Mouse (Mus musculus) retina, postnatal 1 day (tissue): ENCODE data around the gene Far2.

ENCODE experiments used
- DNase-seq: peaks from one replicate; pipeline ENCODE4 v3.0.0-alpha.2; 2012

Gene Far2

DNA sequence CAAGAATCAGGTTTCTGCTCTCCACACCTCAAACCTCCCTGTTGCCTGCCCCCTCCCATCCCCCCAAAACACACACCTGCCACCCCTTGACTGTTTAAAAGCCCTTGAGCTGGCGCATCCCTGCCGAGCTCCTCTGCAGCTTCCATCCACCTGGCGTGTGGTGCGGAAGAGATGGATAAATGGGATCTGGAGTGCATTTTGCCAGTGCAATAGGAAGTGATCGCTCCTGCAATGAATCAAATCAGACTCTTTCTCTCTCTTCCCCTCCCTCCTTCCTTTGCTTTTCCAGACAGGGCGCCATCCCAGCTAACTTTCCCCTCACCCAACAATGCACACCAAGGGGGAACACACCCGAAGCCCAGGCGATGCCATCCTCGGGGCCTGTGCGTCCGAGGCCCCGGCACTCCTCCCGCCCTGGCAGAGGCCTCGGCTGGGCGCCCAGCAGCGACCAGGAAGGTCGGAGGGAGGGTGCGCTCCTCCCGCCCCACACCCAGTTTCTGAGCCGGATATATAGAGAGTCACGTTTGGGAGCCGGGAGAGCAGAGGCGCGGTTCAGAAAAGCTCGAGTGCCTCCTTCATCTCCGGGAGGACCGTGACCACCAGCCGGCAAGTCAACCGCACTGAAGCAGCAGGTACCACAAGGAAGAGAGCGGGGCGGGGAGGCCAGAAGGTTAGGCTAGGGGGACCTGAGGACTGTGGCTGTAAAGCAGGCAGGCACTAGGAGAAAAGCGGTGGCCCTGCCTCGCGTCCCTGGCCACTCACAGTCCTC is at the start of gene Far2:
Far2 (plus strand) TSS at position 379 of the 769 bp plus-strand sequence.
- DNase-seq: peak; percentile 46

DNA sequence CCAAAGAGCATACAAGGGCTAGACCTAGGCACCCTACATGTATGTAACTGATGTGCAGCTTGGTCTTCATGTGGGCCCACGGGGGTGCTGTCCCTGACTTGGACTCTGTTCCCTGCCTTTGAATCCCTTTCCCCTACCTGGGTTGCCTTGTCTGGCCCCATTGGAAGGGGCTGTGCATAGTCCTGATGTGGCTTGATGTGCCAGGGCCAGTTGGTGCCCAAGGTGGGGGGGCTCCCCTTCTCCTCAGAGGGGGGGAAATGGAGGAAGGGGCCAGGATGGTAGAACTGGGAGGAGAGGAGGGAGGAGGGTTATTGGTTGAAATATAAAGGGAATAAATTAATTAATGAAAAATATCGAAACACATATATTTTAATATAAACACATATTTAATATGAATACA is 46.6 kb upstream of the Far2 start:
- DNase-seq: no peak

DNA sequence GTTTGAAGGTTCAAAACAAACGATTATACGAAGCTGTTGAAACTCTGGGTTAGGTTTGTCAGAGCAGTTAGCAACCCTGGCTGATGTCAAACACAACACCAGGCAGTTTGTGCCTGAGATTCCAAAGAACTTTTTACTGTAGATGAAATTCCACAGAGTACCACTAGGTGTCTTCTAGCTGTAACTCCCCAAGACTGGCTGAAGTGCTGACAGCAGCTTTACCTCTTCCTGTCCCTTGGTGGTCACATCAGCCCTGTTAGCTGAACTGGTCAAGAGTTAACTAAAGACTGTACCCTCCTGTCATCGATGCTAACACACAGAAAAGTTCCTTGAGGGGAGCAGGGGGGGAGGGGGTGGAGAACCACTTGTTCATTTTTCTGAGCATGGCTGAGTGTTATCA is 46.0 kb upstream of the Far2 start:
- peak; percentile 51 for DNase-seq

DNA sequence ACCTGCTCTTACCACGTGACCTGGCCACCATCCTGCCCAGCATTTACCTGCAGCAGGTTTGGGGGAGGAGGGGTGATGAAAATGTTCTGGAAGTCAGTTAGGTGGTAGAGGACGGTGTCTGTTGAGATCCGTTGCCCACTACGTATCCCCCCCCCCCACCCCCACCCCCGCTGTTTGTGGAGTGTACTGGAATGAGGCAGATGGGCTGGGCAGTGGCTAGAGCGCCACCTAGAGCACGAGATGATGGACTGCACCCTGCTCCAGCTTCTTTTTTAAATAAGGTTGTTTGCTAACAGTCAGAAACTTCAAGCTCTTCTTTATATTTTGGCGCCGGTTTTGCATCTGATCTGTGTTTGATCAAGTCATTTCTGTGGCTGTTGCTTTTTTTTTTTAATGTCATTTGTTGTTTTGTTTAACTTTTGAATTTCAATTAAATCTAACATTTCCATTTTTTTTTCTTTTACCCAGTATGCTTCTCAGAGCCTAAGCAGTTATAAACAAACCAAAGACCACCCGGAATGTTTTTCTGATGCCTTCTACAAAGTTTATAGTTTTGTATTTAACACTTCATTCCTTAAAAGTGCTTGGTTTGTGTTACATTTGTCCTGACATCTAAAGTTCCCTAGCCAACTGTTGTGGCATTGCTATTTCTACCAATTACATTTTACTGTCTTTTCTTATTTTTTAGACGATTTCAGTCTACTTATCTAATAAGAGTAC is 40.8 kb upstream of the Far2 start:
- no peak for DNase-seq

DNA sequence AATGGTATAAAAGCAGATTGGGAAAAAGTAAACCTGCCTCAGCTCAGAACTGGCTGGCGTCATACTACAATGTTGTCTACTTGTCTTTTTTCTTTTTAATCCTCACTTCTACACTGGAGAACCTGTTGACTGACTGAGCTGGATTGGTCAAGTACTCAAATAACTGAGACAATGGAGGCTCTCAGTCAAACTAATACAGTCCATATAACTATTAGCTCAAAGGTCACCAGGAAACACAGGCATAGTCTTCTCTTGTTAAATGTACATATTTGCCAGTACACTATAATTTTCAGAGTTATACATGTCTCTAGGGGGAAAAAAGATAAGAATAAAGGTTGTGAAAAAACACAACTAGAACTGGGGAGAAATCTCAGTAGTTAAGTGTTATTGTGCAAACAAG is 6.3 kb upstream of the Far2 start:
- DNase-seq: no peak

DNA sequence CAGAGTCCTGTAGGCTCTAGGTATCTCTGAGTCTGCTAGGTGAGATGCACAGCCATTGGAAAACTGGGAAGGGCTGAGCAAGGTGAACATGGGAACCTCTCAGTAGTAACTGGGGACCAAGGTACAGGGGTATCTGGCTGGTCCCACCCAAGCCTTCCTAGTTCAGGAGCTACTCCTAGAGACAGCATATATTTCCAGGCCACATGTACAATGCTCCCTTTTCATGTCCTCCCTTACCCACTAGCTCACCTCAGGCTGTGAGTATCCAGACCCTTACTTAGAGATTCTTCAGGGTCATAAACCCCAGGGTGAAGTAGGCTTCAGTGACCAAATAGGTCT is 560 bp downstream of the Far2 start:
- DNase-seq: no peak

DNA sequence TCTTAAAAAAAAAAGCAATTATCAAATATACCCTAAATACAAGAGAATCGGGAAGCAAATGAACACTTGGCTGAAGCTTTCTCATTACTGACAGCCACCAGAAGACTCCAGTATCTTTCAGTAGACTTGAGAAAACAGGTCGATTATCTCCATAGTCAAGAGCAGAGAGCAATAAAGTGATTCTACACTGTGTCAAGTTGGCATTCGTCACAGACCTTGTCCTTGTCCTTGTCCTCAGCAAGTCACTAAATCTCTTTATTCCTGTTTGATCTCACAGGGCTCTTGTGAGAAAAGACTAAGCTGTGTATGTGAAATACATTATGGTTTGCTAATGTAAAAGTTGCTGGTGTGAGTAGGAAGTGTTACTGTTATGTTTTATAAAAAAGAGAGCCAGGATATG is 16.1 kb downstream of the Far2 start:
- no peak for DNase-seq

DNA sequence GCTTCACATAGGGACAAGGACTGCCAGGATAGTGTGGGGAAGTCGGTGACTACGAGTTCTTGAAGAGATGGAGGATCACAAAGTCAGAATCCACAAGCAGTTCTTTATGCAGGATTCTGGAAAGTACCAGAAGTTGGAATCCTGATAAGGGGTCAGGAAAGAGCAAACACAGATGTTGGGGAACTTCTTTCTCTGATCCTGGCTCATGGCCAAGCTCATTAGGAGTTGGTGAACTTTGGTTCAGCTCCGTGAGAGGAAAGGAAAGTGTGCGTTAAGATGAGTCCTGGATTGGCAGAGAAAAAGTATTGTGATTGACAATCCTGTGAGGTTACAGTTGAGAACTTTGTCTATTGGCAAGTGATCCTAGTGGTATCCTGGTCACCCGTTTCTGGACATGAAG is 19.2 kb downstream of the Far2 start:
- DNase-seq: no peak

DNA sequence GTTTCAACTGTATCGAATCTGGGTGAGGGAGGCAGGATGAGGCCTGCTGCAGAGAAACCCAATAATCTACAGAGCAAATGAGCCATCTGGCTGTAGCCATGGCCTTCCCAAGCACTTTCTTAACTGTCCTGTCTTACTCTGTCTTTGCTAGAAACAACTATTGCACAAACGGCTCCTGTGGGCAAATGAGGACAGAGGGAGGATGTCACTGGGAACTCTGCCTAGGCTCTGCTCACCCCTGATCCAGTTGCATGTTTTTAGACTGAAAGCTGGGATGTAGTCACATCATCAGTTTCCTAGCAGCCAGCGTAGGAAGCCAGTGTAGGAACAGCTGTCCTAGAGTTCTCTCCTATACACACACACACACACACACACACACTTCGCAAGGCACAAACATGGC is 21.7 kb downstream of the Far2 start:
- DNase-seq: no peak

DNA sequence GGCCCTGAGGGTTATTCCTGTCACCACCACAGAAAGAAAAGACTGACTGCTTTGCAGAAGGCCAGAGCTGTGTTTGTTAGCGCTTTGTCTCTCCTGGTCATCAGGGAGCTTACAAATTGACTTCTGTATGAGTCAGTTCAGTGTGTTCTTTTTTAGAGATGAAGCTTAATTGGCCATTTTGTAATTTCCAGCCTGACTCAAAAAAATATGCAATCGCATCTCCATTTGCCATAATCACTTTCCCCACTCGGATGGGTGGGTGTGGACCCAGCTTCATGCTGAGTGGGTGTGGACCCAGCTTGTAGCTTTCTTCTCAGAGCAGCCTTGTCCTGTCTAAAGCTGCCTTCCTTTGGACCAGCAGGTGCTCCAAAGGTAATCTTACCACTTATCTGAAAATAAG is 26.5 kb downstream of the Far2 start:
- DNase-seq: no peak

DNA sequence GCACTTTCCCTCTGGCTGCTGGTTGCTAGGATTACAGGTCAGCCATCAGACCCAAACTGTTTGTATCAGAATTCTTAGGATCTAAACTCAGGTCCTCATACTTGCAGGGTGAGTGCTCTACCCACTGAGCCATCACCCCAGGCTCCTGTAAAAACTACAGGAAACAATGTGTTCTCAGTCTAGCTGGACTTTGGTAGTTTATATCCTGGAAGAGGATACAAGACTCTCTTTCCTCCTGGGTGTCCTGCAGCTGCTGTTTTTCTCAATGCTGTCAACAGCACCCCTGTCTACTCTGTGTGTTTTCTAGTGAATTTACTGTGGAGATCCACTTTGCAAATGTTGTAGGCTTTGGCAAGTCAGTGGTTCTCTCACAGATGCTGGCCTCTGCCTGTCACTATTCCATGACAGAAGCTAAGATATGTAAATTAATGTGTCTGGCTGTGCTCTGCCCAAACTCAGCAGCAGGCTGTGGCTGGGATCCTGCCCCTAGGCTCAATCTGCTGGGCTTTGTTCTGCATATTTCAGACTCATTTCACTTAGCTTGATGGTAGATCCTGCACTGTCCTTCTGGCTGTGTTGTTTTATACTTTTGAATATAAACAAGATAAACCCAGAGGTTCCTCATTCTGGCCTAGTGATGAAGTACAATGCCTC is 27.3 kb downstream of the Far2 start:
- DNase-seq: no peak

DNA sequence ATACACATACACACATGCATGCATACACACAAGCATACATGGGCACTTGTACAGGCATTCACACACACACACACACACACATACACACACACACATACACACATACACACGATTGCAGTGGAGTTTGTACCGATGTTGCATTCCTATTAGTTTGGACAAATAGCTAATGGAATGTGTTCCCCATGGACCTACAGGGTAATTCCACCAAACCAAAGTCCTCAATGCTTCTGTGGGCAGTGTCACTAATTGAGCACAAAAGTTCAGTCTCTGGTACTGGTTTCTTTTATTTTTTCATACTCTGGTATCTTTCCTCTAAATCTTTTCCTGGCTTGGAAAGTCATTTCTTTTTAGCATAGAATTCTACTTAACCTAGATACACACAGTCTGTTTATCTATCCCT is 36.8 kb downstream of the Far2 start:
- DNase-seq: no peak

DNA sequence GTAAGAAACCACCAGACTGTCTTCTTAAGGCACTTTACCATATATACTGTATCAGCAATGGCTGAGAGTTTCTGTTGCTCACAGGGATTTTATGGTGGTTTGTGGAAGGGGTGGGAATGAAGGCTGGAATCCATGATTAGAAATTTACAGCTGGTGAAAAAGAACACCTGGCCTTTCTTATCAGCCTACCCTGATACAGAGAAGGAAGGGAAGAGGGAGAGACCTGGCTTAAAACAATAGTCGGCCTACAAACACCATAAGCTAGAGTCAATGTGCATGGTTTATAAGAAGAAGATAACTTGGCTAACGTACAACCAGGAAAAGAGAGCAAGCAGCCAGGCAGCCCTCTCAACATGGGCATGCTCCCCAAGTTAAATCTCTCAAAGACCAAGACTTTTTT is 37.3 kb downstream of the Far2 start:
- DNase-seq: no peak

DNA sequence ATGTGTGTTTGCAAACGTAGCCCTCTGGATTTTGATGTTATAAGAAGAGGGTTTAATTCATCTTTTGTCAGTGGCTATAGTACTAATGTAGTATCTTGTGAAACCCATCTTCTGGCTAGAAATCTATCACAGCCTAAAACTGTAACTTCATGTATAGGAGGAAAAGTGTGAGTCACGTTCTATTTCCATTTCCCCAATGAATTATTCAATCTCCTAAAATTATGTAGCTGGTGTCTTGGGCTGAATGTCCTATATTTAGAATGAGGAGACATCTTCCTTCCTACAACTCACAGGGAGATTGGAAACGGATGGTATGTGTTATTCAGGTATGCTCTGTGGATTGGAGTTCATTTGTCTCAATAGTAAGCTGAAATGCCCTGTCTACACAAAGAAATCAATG is 50.0 kb downstream of the Far2 start:
- no peak for DNase-seq

DNA sequence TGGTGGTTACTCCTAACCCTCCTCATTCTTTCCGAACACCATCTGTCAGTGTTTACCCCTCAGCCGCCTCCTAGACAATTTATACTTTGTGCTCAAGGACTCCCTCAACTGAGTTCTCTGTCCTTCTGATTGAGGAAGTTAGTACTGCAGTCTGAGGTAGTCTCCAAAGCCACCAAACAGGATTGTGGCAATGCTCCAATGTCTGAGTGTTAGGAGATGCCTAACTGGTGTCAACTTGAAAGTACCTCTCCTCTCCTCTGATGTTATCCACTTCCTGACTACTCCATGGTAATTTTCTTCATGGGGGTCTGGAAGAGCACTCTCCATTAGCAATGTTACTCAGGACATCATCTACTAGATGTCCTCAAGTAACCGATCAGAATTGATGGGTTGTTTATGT is 54.9 kb downstream of the Far2 start:
- DNase-seq: no peak

DNA sequence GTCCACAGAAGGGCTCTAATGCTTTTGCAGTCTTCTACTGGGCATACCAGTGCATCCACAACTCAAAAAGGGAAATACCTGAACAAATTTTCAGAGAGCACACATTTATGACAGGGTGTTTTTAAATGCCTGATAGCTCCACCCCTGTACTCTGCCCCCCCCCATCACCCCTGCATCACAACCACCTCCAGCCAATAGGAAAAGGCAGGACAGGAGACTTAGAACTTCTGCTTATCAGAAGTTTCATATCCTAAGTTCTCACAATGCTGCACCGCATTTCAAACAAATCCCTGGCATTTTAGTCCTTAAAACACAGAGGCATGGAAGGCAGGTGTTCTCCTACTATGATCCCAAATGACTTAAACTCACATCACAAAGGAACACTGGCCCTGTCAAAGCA is 55.4 kb downstream of the Far2 start:
- no peak for DNase-seq

DNA sequence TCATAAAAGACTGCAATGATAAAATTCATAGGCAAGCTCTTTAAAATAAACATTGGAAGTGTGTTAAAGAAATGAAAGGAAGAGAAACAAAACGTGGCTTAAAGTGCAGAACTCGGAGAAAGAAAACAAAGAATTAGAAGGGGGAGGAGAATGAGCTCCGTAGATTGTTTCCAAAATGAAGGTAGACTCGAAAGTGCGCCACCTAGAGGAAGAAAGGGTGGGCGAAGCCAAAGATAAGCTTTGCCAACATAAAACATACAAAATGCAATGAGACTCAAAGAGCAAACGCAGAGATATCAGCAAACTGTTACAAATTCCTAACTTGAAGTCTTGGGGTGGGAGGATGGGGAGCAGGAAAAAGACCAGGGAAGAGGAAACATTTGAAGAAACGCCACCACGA is 57.2 kb downstream of the Far2 start:
- peak; percentile 40 for DNase-seq

DNA sequence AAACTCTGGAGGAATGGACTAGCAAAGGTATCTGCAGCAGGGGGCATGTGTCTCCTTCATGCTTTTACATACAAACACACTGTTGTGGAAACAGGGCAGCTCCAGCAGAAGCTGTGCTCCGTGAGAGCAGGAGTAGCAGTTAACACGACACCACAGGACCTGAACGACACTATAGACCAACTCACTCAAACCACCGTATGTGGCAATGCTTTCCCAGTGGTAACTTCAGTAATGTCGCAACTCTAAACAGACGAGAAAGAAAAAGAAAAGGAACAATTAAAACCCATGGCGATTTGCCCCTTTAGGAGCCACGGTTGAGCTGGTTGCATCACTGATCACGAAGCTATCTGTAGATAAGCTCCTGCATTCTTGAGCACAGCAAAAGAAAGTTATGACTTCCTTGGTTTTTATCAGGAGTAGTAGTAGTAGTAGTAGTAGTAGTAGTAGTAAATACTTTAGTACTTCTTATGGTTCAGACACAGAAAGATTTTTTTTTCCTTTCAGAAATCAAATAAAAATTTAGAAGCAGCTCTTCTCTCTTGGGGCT is 58.7 kb downstream of the Far2 start:
- DNase-seq: no peak

DNA sequence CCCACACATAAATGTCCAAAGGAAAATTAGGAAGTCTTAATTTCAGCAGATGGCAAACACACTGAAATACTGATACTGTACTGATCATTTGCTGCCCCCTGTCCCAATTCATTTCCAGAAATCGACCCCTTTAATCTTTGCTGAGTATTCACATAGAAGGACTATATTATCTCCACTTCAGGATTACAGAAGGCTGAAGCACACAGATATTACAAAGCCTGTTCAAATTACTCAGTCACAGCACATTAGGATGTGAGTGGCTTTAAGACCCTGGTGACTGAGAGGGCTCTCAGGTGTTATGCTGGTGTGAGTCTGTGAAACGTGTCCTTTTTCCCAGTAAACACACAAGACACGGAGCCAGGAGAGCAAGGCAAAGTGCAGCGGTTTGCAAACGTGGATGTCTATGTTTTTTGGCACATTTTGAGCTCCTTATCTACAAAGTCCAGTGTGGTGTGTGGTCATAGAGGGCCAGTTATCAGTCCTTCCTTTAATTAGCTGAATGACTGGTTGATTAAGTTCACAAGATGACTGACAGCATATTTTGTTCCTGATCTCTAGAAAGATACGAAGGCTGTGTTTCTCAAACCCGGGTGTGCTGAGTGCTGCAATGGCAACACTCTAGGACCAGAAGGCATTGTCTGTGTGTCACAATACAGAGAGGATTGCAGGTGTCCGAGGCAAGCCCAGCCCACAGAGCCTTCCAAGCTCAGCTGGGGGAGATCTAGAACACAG is 61.8 kb downstream of the Far2 start:
- DNase-seq: peak; percentile 37

DNA sequence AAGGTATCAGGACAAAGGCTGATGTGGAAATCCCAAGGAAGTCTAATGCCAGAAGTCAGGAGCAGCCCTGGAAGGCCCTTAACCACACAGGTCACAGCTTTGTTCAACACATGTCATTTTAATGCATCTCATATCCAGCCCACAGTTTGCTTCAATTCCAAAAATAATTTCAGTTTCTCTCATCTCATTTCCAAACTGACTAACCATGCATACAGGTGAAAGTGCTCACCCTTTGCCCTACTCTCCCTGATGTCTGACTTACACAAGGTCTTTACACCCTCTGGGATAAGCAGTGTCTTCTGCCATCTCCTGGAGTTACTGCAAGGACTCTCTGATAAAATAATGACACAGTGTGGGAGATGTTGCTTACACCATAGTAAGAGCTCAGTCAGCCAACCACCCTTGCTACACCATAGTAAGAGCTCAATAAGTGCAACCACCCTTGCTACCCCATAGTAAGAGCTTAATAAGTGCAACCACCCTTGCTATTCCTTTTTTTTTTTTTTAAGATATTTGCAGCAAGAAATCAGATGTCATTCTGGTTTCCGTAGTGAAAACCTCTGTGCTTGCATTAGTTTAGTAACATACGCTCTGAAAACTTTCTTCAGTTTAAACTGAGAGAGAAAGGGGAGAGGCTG is 64.1 kb downstream of the Far2 start:
- no peak for DNase-seq

DNA sequence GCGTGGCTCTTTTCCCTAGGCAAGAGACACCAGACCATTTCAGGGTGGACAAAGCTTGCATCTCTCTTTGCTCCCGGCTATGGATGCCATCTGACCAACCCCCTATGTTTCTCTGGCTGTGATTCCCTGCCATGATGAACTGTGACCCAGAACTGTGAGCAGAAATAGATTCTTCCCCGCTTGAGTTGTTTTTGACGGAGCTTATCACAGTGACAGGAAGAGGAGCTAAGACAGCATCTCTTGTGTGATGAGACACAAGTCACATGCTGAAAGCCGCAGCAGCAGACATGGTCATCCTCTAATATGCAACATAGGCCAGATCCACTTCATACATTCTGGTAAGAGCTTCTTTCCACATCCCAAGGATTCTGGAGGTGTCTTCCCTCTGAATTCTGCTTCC is 69.3 kb downstream of the Far2 start:
- DNase-seq: no peak

DNA sequence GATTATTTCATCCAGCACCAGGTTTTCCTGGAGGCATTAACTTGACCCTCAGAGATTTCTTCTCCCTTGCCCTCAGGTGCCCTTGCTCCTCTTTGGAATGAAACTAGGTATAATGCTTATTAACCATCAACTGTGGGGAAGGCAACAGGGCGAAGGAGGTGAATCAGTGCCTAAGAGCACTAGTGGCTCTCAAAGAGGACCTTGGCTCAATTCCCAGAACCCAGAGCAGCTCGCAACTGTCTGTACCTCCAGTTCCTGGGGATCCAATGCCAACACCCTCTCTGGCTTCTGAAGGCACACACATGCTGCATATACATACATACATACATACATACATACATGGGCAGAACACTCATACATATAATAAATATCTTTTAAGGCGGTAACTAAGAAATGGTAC is 69.8 kb downstream of the Far2 start:
- DNase-seq: no peak

DNA sequence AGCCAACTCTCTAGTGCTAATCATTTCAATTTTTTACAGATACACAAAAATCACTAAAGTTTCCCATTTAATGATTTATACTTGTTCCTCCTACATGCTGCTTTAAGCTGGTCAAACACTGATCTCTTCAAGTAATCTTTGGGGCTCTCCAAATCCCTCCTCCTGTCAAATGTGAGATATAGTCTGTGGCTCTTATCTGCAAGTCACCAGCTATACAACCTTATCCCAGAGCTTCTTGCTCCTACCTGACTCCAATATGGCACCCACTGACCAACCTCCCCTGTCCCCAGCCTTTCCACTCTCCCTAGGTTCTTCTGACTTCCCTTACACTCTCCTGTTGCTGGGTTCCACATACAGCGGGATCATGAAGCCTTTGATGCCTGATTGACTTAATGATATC is 70.6 kb downstream of the Far2 start:
- no peak for DNase-seq
